Mouse (Mus musculus): ENCODE data around the gene Cstl1.

GRCm38 (mm10) chr2:148743001-148743400, 7.2 kb upstream of the Cstl1 start:
- no peak for TF ChIP-seq CTCF (IDR thresholded peaks at IDR 0.05; ENCODE audit: low read depth, low read length)
- no peak for TF ChIP-seq EP300 (IDR thresholded peaks at IDR 0.05; ENCODE audit: insufficient read depth, low read depth, low read length)
- TF ChIP-seq POLR2A (IDR thresholded peaks at IDR 0.05; ENCODE audit: insufficient read depth, low read length), result no peak

All from ES-Bruce4 (cell line).